Mouse (Mus musculus) right cerebral cortex, adult 18-20 months (tissue): ENCODE data around the gene Ankrd65.
"Not testable (repeated sequence)": the region's sequence is repeated elsewhere in the genome, so short reads cannot be mapped to it uniquely, and the experiment has no call there.

Experiments used
- DNase-seq: peaks from one replicate; pipeline ENCODE4 v3.0.0; 2022; ENCODE audit warnings: mixed read lengths

Ankrd65 gene

GRCm38 (mm10) chr4:155790021-155790489, at the start of gene Ankrd65:
Gene Ankrd65 (plus strand): TSS chr4:155790439.
- DNase-seq, result no peak

GRCm38 (mm10) chr4:155740681-155741080, 49.6 kb upstream of the Ankrd65 start:
- DNase-seq, result not testable (repeated sequence)

- DNase-seq, result no peak
Observed at GRCm38 (mm10) chr4:155742684-155743083, 47.6 kb upstream of the Ankrd65 start.

GRCm38 (mm10) chr4:155744474-155744873, 45.8 kb upstream of the Ankrd65 start:
- no peak for DNase-seq

- no peak for DNase-seq
Observed at GRCm38 (mm10) chr4:155745136-155745535, 45.1 kb upstream of the Ankrd65 start.

- no peak for DNase-seq
Observed at GRCm38 (mm10) chr4:155746036-155746548, 44.1 kb upstream of the Ankrd65 start.

GRCm38 (mm10) chr4:155746575-155747490, 43.4 kb upstream of the Ankrd65 start:
- no peak for DNase-seq

GRCm38 (mm10) chr4:155757011-155757410, 33.2 kb upstream of the Ankrd65 start:
- no peak for DNase-seq

GRCm38 (mm10) chr4:155759862-155760612, 30.2 kb upstream of the Ankrd65 start:
- no peak for DNase-seq

- DNase-seq, result peak; percentile 97
Observed at GRCm38 (mm10) chr4:155760613-155761355, 29.5 kb upstream of the Ankrd65 start, which contains the start of gene Atad3a. Gene Atad3a (minus strand): TSS chr4:155761093.

GRCm38 (mm10) chr4:155761356-155762099, 28.7 kb upstream of the Ankrd65 start:
- DNase-seq, result no peak

- DNase-seq, result no peak
Observed at GRCm38 (mm10) chr4:155762357-155762756, 27.9 kb upstream of the Ankrd65 start.

GRCm38 (mm10) chr4:155769496-155769879, 20.8 kb upstream of the Ankrd65 start:
- DNase-seq, result no peak

- peak; percentile 86 for DNase-seq
Observed at GRCm38 (mm10) chr4:155769880-155770512, 20.2 kb upstream of the Ankrd65 start.

- DNase-seq, result no peak
Observed at GRCm38 (mm10) chr4:155770626-155771025, 19.6 kb upstream of the Ankrd65 start.

GRCm38 (mm10) chr4:155771706-155772105, 18.5 kb upstream of the Ankrd65 start:
- DNase-seq, result no peak

GRCm38 (mm10) chr4:155772786-155773185, 17.5 kb upstream of the Ankrd65 start:
- no peak for DNase-seq

GRCm38 (mm10) chr4:155773335-155774078, 16.7 kb upstream of the Ankrd65 start:
- no peak for DNase-seq

- DNase-seq, result peak; percentile 92
Observed at GRCm38 (mm10) chr4:155774280-155774754, 15.9 kb upstream of the Ankrd65 start, which contains the start of gene Vwa1. Gene Vwa1 (minus strand): TSS chr4:155774698.
